Mouse (Mus musculus): ENCODE measurements at regions not wholly inside any gene's neighbourhood (a gene's known extent, or its start where the extent isn't known, plus 50 kb on each side); places are given as distances from the start of the nearest gene placed in this dataset.

- TF ChIP-seq CTCF (IDR thresholded peaks at IDR 0.05; ENCODE audit: control insufficient read depth, insufficient read depth, insufficient read length) (no peak), MYOG (IDR thresholded peaks at IDR 0.05; ENCODE audit: control insufficient read depth, extremely low read depth, insufficient read length) (no peak), MAX (IDR thresholded peaks at IDR 0.05) (no peak)
Observed at GRCm38 (mm10) chr3:148343256-148343632, 647.1 kb downstream of the Adgrl2 start.
